Mouse (Mus musculus): Measurements from ENCODE around the gene Nlrp9b. TPM values are rescaled to one million over a fixed set of nuclear protein-coding genes. Genes with fewer than 3 reads are reported as not detected.
A peak's percentile ranks its signal among the peaks of the same experiment; 100 is the strongest.
"Not testable (repeated sequence)": the region's sequence is repeated elsewhere in the genome, so short reads cannot be mapped to it uniquely, and the experiment has no call there.

The Nlrp9b gene
- not detected in 2 replicates for polyA plus RNA-seq (2012; rRNA removed)

DNA sequence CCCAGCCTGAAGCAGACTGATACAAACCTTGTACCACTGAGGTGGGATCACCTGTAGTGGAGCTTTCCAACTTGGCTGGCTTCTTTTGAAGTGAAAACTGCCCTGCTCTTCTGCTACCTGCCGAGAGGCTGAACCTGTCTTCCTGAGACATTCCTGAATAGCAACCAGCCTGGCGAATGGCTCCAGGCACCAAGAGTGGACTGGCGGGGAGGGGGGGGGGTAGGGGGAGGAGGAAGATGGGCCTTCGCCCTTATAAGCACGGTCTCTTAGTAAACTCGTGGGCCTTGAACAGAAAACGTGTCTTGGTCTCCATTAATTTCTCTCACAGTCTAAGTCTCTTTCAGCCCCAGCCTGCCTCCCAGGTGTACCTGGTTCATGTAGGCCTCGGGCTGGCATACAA, at the start of gene Nlrp9b:
TSS of gene Nlrp9b (plus strand) at position 301 of the 400 bp plus-strand sequence.
- not testable (repeated sequence) for DNase-seq (ENCODE audit: low spot score)

DNA sequence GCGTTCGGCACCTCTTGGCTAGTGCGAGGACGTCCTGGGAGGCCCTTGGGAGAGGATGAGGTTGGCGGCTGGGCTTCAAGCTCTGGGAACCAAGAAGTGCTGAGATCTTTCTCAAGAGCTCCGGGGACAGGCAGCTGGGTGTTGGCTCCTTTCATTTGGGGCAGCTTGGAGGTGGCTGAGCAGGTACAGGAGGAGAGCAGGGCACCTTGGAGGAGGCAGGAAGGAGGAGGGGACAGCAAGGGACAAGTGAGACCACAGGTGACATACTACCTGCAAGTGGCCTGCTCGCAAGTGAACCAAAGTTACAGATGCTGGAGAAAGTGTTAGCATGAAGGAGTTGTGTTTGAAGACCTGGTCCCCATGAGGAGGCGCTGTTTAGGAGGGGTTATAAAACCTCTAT, 46.6 kb upstream of the Nlrp9b start:
- no peak for DNase-seq (ENCODE audit: low spot score)

DNA sequence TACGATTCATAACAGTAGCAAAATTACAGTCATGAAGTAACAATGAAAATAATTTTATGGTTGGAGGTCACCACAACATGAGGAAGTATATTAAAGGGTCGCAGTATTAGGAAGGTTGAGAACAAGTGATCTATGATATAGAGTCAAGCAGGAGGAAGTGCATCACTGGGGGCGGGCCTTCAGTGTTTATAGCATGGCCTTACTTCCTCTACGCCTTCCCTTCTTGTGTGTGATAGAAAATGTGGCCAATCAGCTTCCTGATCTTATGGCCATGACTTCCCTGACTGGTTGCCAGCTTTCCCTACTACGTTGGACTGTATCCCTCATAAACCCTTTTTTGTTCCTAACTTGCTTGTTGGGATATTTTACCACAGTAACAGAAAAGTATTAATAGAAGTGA, 46.1 kb upstream of the Nlrp9b start:
- DNase-seq (ENCODE audit: low spot score) = no peak

GRCm38 (mm10) chr7:19945821-19946515, 45.3 kb upstream of the Nlrp9b start:
- DNase-seq (ENCODE audit: low spot score) = no peak

GRCm38 (mm10) chr7:19948956-19949355, 42.3 kb upstream of the Nlrp9b start:
- DNase-seq (ENCODE audit: low spot score) = no peak

- DNase-seq (ENCODE audit: low spot score) = no peak
Observed at GRCm38 (mm10) chr7:19949996-19950395, 41.3 kb upstream of the Nlrp9b start.

DNA sequence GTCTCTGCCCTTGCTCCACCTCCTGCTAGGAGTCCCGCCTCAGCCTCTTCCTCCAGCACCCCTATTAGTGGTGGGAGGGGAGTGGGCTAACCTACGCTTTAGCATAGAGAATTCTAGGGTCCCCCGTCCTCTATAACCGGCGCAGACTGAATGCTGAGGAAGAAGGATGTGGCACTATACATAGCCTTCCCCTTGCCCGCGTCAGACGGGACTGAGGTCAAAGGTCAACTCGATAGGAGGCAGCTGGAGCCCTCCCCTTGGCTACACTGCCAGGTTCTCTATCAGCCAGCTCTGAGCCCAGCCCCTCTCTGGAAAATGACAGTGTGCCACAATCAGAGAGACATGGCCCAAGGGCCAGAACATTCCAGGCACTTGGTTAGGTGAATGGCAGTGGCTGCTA, 40.7 kb upstream of the Nlrp9b start, which contains the start of gene Igsf23:
TSS of gene Igsf23 (minus strand) at position 168 of the 400 bp plus-strand sequence.
- DNase-seq (ENCODE audit: low spot score) = no peak

GRCm38 (mm10) chr7:19952320-19952986, 38.8 kb upstream of the Nlrp9b start:
- DNase-seq (ENCODE audit: low spot score) = no peak

DNA sequence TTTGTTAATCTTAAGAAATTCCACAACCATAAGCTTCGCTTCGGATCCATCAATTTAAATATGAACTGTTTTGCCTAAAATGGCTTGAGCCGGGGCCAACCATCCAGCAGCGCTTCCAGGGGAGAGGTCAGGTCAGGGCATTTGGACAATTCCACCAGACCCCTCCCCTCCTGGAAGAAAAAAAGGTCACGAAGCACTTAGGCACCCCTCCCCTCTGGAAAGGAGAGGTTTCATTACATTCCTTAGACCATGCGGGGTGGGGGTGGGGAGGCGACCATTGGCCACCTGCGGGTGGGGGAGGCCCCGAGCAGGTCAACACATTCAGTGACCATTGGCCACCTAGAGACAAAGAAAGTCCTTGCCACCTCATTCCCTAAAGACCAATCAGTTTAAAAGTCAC, 38.2 kb upstream of the Nlrp9b start:
- DNase-seq (ENCODE audit: low spot score) = no peak

- no peak for DNase-seq (ENCODE audit: low spot score)
Observed at GRCm38 (mm10) chr7:19955861-19956260, 35.4 kb upstream of the Nlrp9b start.

GRCm38 (mm10) chr7:19956341-19956781, 34.9 kb upstream of the Nlrp9b start:
- DNase-seq (ENCODE audit: low spot score) = peak; percentile 63

DNA sequence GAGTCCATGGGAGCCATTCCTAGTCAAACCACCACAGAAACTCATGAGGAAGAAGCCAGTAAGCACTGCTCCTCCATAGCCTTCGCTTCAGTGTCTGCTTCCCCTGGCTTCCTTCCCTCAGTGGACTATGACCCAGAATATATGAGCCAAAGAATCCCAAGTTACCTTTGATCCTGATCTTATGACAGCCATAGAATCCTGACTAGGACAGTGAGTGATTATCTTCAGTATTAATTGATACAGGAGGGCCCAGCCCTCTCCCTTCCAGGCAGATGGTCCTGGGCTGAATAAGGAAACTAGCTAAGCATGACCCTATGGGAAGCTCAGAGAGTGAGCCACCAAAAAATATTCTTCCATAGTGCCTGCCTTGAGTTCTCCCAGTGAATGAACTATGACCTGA, 28.8 kb upstream of the Nlrp9b start:
- no peak for DNase-seq (ENCODE audit: low spot score)

DNA sequence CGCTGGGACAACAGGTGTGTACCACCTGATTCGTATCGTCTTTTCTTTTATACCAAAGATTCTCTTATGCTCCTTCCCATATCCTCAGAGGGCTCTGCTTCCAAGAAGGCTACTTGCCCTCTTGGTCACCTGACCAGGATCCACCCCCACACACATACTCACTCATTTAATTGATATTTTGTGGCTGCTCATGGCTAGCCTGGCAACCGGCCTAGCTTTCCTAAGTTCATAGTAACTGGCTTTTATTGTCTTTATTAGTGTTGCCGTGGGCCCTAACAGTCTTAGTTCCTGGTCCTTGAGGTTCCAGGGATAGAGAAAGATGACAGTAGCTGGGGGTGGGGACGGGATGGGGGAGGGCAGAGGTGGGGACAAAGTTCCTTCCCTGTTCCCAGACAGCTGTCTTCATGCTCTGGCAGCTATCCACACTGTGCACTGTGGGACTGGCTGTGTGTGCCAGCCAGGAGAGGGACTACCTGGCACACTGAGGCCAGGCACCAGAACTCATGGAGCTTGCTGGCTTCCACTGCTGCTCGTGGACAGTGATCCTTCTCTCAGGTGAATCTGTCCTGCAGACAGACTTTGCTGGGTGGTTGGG, 26.2 kb upstream of the Nlrp9b start, which contains the start of gene Ceacam20:
TSS of gene Ceacam20 (plus strand) at position 428 of the 595 bp plus-strand sequence.
- no peak for DNase-seq (ENCODE audit: low spot score)

- DNase-seq (ENCODE audit: low spot score) = no peak
Observed at GRCm38 (mm10) chr7:19969106-19969505, 22.2 kb upstream of the Nlrp9b start.

DNA sequence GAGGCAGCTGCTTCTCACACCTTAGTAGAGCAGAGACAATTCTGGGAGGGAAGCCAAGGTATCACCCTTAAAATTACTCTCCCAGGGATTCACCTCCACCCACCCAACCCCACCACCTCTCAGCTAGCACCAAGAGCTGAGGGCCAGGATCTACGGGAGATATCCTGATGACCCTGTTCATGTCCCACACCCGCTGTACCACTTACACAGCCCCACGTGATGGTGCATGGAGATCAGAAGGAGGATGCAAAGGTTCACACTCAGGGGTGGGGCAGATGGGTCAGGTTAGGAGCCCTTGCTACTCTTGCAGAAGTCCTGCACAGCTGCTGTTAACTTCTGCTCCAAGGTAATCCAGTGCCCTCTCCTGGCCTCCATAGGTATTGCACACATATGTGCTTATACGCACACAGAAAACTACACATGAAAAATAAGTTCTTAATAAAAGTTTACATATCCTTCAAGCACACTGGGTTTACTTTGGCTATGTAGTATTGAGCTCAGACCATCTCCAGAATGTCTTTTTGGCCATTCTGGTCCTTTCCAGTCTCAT, 21.6 kb upstream of the Nlrp9b start:
- DNase-seq (ENCODE audit: low spot score) = no peak

GRCm38 (mm10) chr7:19970196-19970595, 21.1 kb upstream of the Nlrp9b start:
- DNase-seq (ENCODE audit: low spot score) = no peak

- DNase-seq (ENCODE audit: low spot score) = no peak
Observed at GRCm38 (mm10) chr7:19971516-19971915, 19.7 kb upstream of the Nlrp9b start.

GRCm38 (mm10) chr7:19996721-19997120, 5.5 kb downstream of the Nlrp9b start:
- not testable (repeated sequence) for DNase-seq (ENCODE audit: low spot score)

DNA sequence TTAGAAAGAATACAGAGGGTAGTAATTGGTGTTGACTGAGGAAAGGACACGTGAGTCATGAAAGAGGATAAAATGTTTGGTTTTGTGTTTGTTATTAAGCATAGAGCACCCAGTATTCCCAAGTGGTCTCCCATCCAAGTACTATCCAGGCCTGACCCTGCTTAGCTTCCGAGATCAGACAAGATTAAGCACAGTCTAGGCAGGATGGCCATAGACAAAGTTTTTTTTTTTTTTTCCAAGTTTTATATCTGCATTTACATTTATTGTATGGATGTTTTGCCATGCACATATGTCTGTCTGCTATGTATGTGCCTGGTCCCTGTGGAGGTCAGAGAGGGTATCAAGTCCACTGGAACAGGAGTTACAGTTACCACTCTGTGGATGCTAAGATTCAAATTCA, 18.7 kb downstream of the Nlrp9b start:
- no peak for DNase-seq (ENCODE audit: low spot score)

DNA sequence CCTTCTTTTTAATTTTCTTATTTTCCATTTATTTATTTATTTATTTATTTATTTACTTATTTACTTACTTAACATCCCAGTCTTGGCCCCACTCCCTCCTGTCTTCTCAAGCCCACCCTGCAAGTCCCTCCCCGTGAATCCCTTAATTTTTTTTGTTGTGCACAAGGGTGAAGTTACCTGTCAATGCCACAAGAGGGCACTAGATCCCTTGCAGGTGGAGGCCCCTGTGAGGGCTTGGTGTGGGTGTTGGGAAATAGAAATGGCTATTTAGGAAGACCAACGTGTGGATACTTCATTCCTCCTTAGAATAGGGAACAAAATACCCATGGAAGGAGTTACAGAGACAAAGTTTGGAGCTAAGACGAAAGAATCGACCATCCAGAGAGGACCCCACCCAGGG, 72.8 kb downstream of the Nlrp9b start:
- not testable (repeated sequence) for DNase-seq (ENCODE audit: low spot score)

GRCm38 (mm10) chr7:20078118-20078517, 86.9 kb downstream of the Nlrp9b start:
- DNase-seq (ENCODE audit: low spot score) = not testable (repeated sequence)

DNA sequence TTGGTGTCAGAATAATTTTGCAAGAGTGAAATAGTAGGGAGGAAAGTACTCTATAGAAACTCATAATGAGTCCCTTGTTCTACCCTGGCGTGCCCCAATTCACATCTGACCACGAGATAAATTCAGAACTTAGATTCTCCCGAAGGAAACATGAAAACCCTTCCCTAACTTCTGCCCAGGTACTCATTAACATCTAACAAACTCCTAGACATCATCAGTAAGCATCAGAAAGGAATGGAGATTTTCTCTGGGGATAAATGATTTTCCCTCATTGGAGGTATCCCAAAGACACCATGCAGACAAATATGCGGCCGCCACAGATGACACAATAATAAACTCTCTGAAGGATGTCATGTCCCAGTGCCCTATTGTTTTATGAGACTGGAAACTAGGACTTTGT, 108.1 kb downstream of the Nlrp9b start, which contains the start of gene Vmn1r91:
TSS of gene Vmn1r91 (plus strand) at position 301 of the 400 bp plus-strand sequence.
- not testable (repeated sequence) for DNase-seq (ENCODE audit: low spot score)

Measured in urinary bladder, adult 2 months (tissue).